Mouse (Mus musculus) stomach, postnatal 0 days (tissue): ENCODE results near the gene Prm1.

Experiments used
- CTCF ChIP-seq: IDR thresholded peaks from 2 replicates; pipeline ENCODE4 v1.5.1; 2016; ENCODE audit warnings: antibody characterized with exemption, low read depth, mild to moderate bottlenecking, moderate library complexity
- EP300 ChIP-seq: optimal IDR thresholded peaks from 2 replicates; pipeline ENCODE3; 2016; ENCODE audit warnings: antibody characterized with exemption

DNA sequence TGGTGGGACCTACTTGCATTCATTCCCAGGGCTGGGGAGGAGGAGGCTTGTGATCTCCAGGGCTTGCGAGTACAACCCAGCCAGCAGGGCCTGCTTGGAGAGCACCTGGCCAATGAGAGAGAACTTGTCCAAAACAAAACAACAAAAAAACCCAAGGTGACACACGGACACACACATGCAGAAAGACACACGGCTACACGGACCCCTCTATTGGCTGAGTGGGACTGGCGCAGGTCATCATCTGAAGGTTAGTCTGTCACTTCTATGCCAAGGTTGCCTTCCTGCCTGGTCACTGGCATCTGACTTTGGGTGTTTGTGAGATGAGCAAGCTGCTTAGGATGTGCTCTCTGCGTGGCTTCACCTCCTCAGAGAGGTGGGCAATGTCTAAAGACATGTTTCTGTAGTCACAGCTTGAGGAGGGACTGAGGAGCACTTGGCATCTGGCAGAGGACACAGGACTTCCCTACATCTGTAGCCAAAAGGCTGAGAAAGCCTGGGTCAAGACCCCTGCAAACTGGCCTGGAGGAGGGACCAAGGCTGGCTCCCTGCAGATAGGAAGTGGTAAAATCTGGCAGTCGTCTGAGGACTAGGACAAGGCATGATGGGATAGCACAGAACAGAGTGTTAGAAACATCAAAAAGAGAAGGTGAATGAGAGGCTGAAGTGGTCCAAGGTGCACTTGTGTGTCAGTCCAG lies 22.3 kb upstream of the Prm1 start:
- TF ChIP-seq CTCF (no peak), EP300 (no peak)
